Mouse (Mus musculus): ENCODE results near the gene Il27ra. TPM values are rescaled to one million over a fixed set of nuclear protein-coding genes. Genes with fewer than 3 reads are reported as not detected.

Il27ra gene
- total and polyA plus RNA-seq, 3 experiments, result 3.2 to 4.6 (median 3.7) TPM

DNA sequence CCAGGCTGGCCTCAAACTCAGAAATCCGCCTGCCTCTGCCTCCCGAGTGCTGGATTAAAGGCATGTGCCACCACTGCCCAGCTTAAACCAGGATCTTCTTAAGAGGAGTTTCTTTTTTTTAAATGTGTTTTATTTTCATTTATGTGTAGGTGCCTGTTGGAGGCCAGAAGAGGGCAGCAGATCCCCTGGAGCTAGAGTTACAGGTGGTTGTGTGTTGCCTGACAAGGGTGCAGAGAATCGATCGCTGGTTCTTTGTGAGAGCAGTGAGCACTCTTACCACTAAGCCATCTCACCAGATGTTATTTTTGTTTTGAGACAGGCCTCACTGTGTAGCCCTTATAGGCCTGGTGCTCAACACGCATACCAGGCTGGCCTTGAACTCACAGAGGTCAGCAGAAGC is 26.6 kb downstream of the Il27ra start:
- TF ChIP-seq CTCF (IDR thresholded peaks at IDR 0.05) (no peak), POLR2A (IDR thresholded peaks at IDR 0.05; ENCODE audit: insufficient read depth, low read depth, low read length) (no peak), EP300 (IDR thresholded peaks at IDR 0.05; ENCODE audit: insufficient read depth, low read depth, low read length) (no peak)
- H3K9ac ChIP-seq (ENCODE audit: low read depth, low read length), result no peak overlapping the region
- no peaks in the 10 kb centered on the region for H3K36me3 ChIP-seq (ENCODE audit: control insufficient read depth, insufficient read depth, low read length)
- H3K4me1 ChIP-seq (ENCODE audit: control insufficient read depth, insufficient read depth, low read length), result no peaks in the 10 kb centered on the region; the same call in 1 of the 2 replicates
- H3K27me3 ChIP-seq (ENCODE audit: control insufficient read depth, insufficient read depth, low read length), result no peaks in the 10 kb centered on the region
- no peaks in the 10 kb centered on the region for H3K79me2 ChIP-seq (replicated peaks; ENCODE audit: control insufficient read depth, insufficient read depth, low read length)
- WGBS, result 93% methylated on average over 5 of the region's 5 CpGs
- no peak overlapping the region for H3K27ac ChIP-seq
- no peak for DNase-seq
- H3K4me3 ChIP-seq, result no peak overlapping the region
- intact Hi-C loops (cut with DNase I), result no loop called here

GRCm38 (mm10) chr8:84012499-84013165 is 29.8 kb downstream of the Il27ra start:
- peak in 1 of 2 experiments; percentile 41 for DNase-seq
- Histone ChIP-seq H3K27ac (no peak overlapping the region), H3K79me2 (replicated peaks; ENCODE audit: control insufficient read depth, insufficient read depth, low read length) (no peaks in the 10 kb centered on the region), H3K9ac (ENCODE audit: low read depth, low read length) (peak overlapping the region; percentile 35; the same call in 1 of the 2 replicates), H3K4me3 (no peak overlapping the region), H3K36me3 (ENCODE audit: control insufficient read depth, insufficient read depth, low read length) (no peaks in the 10 kb centered on the region), H3K27me3 (ENCODE audit: control insufficient read depth, insufficient read depth, low read length) (peaks cover 2% of the 10 kb centered on the region; the same call in 1 of the 2 replicates), H3K4me1 (ENCODE audit: control insufficient read depth, insufficient read depth, low read length) (peaks cover 2% of the 10 kb centered on the region)
- TF ChIP-seq POLR2A (IDR thresholded peaks at IDR 0.05; ENCODE audit: insufficient read depth, low read depth, low read length) (no peak), CTCF (IDR thresholded peaks at IDR 0.05) (no peak), EP300 (IDR thresholded peaks at IDR 0.05; ENCODE audit: insufficient read depth, low read depth, low read length) (no peak)
- intact Hi-C loops (cut with DNase I), result no loop called here
- 33% methylated on average over 35 of the region's 35 CpGs for WGBS

- peak in 1 of 2 experiments; percentile 24 for DNase-seq
- no peaks in the 10 kb centered on the region for H3K79me2 ChIP-seq (replicated peaks; ENCODE audit: control insufficient read depth, insufficient read depth, low read length)
- H3K27me3 ChIP-seq (ENCODE audit: control insufficient read depth, insufficient read depth, low read length), result peaks cover 2% of the 10 kb centered on the region; the same call in 1 of the 2 replicates
- WGBS, result 2% methylated on average over 45 of the region's 45 CpGs
- no peaks in the 10 kb centered on the region for H3K36me3 ChIP-seq (ENCODE audit: control insufficient read depth, insufficient read depth, low read length)
- peaks cover 2% of the 10 kb centered on the region for H3K4me1 ChIP-seq (ENCODE audit: control insufficient read depth, insufficient read depth, low read length)
- H3K4me3 ChIP-seq, result peak within 1 kb of the TSS; percentile 58
- intact Hi-C loops (cut with DNase I), result loop anchor here (2.0 kb wide), 2 partner anchors 13 to 55 kb away; partner anchors contain the start of gene Rfx1
- TF ChIP-seq POLR2A (IDR thresholded peaks at IDR 0.05; ENCODE audit: insufficient read depth, low read depth, low read length) (no peak), CTCF (IDR thresholded peaks at IDR 0.05) (0 out of 2 replicates have a peak, but pooled peaks have one; percentile 18)
- H3K27ac ChIP-seq, result no peak within 1 kb of the TSS; the same call in 1 of the 2 replicates
- H3K9ac ChIP-seq (ENCODE audit: low read depth, low read length), result peak within 1 kb of the TSS; percentile 79
Measured at GRCm38 (mm10) chr8:84011705-84012498, 30.5 kb downstream of the Il27ra start, which contains the start of gene 2210011C24Rik. 2210011C24Rik (minus strand) TSS chr8:84012171.

GRCm38 (mm10) chr8:84010625-84011611 is 31.5 kb downstream of the Il27ra start:
- H3K36me3 ChIP-seq (ENCODE audit: control insufficient read depth, insufficient read depth, low read length), result no peaks in the 10 kb centered on the region
- WGBS, result 3% methylated on average over 83 of the region's 83 CpGs
- H3K9ac ChIP-seq (ENCODE audit: low read depth, low read length), result peak overlapping the region; percentile 79
- no peak; the same call in 1 of the 2 replicates for TF ChIP-seq CTCF (IDR thresholded peaks at IDR 0.05)
- no peak for TF ChIP-seq POLR2A (IDR thresholded peaks at IDR 0.05; ENCODE audit: insufficient read depth, low read depth, low read length)
- TF ChIP-seq EP300 (IDR thresholded peaks at IDR 0.05; ENCODE audit: insufficient read depth, low read depth, low read length), result no peak
- intact Hi-C loops (cut with DNase I), result loop anchor here (1.0 to 2.0 kb wide), 3 partner anchors 14 to 346 kb away; partner anchors contain the start of gene Rfx1
- H3K27ac ChIP-seq, result no peak overlapping the region; the same call in 1 of the 2 replicates
- no peaks in the 10 kb centered on the region for H3K79me2 ChIP-seq (replicated peaks; ENCODE audit: control insufficient read depth, insufficient read depth, low read length)
- H3K27me3 ChIP-seq (ENCODE audit: control insufficient read depth, insufficient read depth, low read length), result peaks cover 2% of the 10 kb centered on the region; the same call in 1 of the 2 replicates
- peak; percentile 87 to 92 for DNase-seq
- H3K4me1 ChIP-seq (ENCODE audit: control insufficient read depth, insufficient read depth, low read length), result peaks cover 2% of the 10 kb centered on the region
- H3K4me3 ChIP-seq, result peak overlapping the region; percentile 58

- Histone ChIP-seq H3K27me3 (ENCODE audit: control insufficient read depth, insufficient read depth, low read length) (peaks cover 2% of the 10 kb centered on the region; the same call in 1 of the 2 replicates), H3K4me3 (no peak overlapping the region), H3K27ac (no peak overlapping the region), H3K79me2 (replicated peaks; ENCODE audit: control insufficient read depth, insufficient read depth, low read length) (no peaks in the 10 kb centered on the region), H3K4me1 (ENCODE audit: control insufficient read depth, insufficient read depth, low read length) (peaks cover 4% of the 10 kb centered on the region), H3K9ac (ENCODE audit: low read depth, low read length) (no peak overlapping the region), H3K36me3 (ENCODE audit: control insufficient read depth, insufficient read depth, low read length) (no peaks in the 10 kb centered on the region)
- 2% methylated on average over 11 of the region's 11 CpGs for WGBS
- TF ChIP-seq POLR2A (IDR thresholded peaks at IDR 0.05; ENCODE audit: insufficient read depth, low read depth, low read length), result no peak
- TF ChIP-seq CTCF (IDR thresholded peaks at IDR 0.05), result no peak; the same call in 1 of the 2 replicates
- TF ChIP-seq EP300 (IDR thresholded peaks at IDR 0.05; ENCODE audit: insufficient read depth, low read depth, low read length), result 0 out of 2 replicates have a peak, but pooled peaks have one; percentile 45
- DNase-seq, result peak; percentile 87 to 92
- intact Hi-C loops (cut with DNase I), result loop anchor here (1.0 to 2.0 kb wide), 3 partner anchors 15 to 347 kb away; partner anchors contain the start of gene Rfx1
Measured at GRCm38 (mm10) chr8:84009876-84010275, 32.5 kb downstream of the Il27ra start.

Measured in heart, adult 2 months (tissue).